In the genomic region with DNA sequence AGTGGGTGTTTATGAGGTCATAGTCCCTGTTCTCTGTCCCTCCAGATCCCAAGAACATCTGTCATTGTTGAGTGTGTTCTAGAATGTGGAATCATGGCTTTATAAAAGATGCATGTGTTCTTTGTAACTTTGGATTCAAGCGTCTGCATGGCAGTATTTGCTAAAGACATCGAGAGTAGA, we compare ENCODE assay signal across 9 mouse cellular contexts. TPM values are rescaled to one million over a fixed set of nuclear protein-coding genes. Genes with fewer than 3 reads are reported as not detected.
A peak's percentile ranks its signal among the peaks of the same experiment; 100 is the strongest.
DNase-seq lines count a peak whose midpoint lies in the region; ATAC-seq and TF ChIP-seq lines count a peak whose summit lies in the region.
"Had no signal": no experiment of that assay in that cellular context is flagged by ENCODE, and none has a peak within 500 bp of the region (broad histone marks: within the 10 kb centered on the region; RNA-seq: fewer than 3 reads in every experiment).

A gene (plus strand): TSS at position 81 of the 180 bp plus-strand sequence.

- no peaks in the 10 kb centered on the region for H3K27me3 ChIP-seq in thymus, adult 2 months (ENCODE audit: control insufficient read depth, insufficient read depth, low read length)
- H3K27me3 ChIP-seq in heart, embryonic 10.5 days (ENCODE audit: insufficient read depth, poor library complexity, severe bottlenecking), result no peaks in the 10 kb centered on the region
- no peaks in the 10 kb centered on the region for H3K27me3 ChIP-seq in limb, embryonic 15.5 days

- no peaks in the 10 kb centered on the region for H3K9me3 ChIP-seq in heart, embryonic 10.5 days
- no peaks in the 10 kb centered on the region for H3K9me3 ChIP-seq in limb, embryonic 15.5 days

- H3K36me3 ChIP-seq in thymus, adult 2 months (ENCODE audit: control insufficient read depth, insufficient read depth, low read length), result no peaks in the 10 kb centered on the region
- peaks cover 5% of the 10 kb centered on the region for H3K36me3 ChIP-seq in heart, embryonic 10.5 days
- H3K36me3 ChIP-seq in limb, embryonic 15.5 days, result peaks cover 5% of the 10 kb centered on the region

- no peak for DNase-seq in thymus, adult 2 months
- DNase-seq in thymus, postnatal 4 days, result no peak
- DNase-seq in heart, embryonic 10.5 days (ENCODE audit: low spot score), result no peak
- no peak for DNase-seq in frontal cortex, postnatal 25 days (ENCODE audit: low spot score in 2 of 2)
- DNase-seq in embryo, embryonic 10 days (ENCODE audit: low spot score), result no peak
- DNase-seq in left cerebral cortex, adult 8-10 months (ENCODE audit: low spot score in 2 of 2), result no peak
- no peak for DNase-seq in right cerebral cortex, adult 18-20 months

- H3K4me1 ChIP-seq in thymus, adult 2 months (replicated peaks; ENCODE audit: control insufficient read depth, insufficient read depth, low read length), result peaks cover 6% of the 10 kb centered on the region
- peaks cover 36% of the 10 kb centered on the region for H3K4me1 ChIP-seq in heart, embryonic 10.5 days
- peaks cover 18% of the 10 kb centered on the region for H3K4me1 ChIP-seq in limb, embryonic 15.5 days

- H3K4me2 ChIP-seq in limb, embryonic 15.5 days, result peak within 1 kb of the TSS; percentile 63

- ATAC-seq in limb, embryonic 15.5 days (ENCODE audit: insufficient number of reproducible peaks, low FRiP score, low TSS enrichment, low read depth), result no peak

- H3K9ac ChIP-seq in limb, embryonic 15.5 days, result peak within 1 kb of the TSS; percentile 64

- 57% methylated on average over 2 of the region's 2 CpGs for WGBS in thymus, adult 2 months
- 56% methylated on average over 2 of the region's 2 CpGs for WGBS in heart, embryonic 10.5 days
- 43% methylated on average over 2 of the region's 2 CpGs for WGBS in limb, embryonic 15.5 days

- no peak for TF ChIP-seq CTCF in thymus, adult 2 months (IDR thresholded peaks at IDR 0.05; ENCODE audit: borderline replicate concordance, control insufficient read depth, extremely low read depth, insufficient read depth, low read length, poor library complexity)

- no peak for TF ChIP-seq POLR2A in thymus, adult 2 months (IDR thresholded peaks at IDR 0.05; ENCODE audit: control insufficient read depth, extremely low read depth, insufficient read depth, low read length, poor library complexity)

- 0 out of 2 replicates have a peak within 1 kb of the TSS, but pooled peaks have one; percentile 15 for H3K27ac ChIP-seq in thymus, adult 2 months (ENCODE audit: control insufficient read depth, insufficient read depth, low read length)
- H3K27ac ChIP-seq in heart, embryonic 10.5 days, result peak within 1 kb of the TSS; percentile 93
- peak within 1 kb of the TSS; percentile 72 for H3K27ac ChIP-seq in limb, embryonic 15.5 days

- H3K4me3 ChIP-seq in thymus, adult 2 months (ENCODE audit: control insufficient read depth, insufficient read depth, low read length), result peak within 1 kb of the TSS; percentile 78
- H3K4me3 ChIP-seq in heart, embryonic 10.5 days, result peak within 1 kb of the TSS; percentile 87
- peak within 1 kb of the TSS; percentile 77 for H3K4me3 ChIP-seq in limb, embryonic 15.5 days

RNA-seq across cellular contexts. Expression of the gene that starts here (rescaled TPM):
- 1.1 TPM in 1 of 2 replicates, not detected in the other for polyA plus RNA-seq in thymus, adult 2 months (2012; rRNA removed)
- not detected in 2 replicates for polyA plus RNA-seq in heart, embryonic 10.5 days (2016; fragmentation: Nextera tagmentation; extraction: Ambion mirVana)
- polyA plus RNA-seq in limb, embryonic 15.5 days (2015; fragmentation: Nextera tagmentation; extraction: Ambion mirVana), result 0.05 TPM in 1 of 2 replicates, not detected in the other
- not detected for total RNA-seq in left cerebral cortex, adult 8-10 months (2022)
- total RNA-seq: common myeloid progenitor, adult 5-6 weeks had no signal

Comparison
In these comparisons a context has a peak if more than half of its experiments do, and no peak if none do; other contexts are left out.
1. H3K27ac ChIP-seq: peak in every context shown above with its lines; median percentile 93 in heart, embryonic 10.5 days; 72 in limb, embryonic 15.5 days; 15 in thymus, adult 2 months.